Mouse (Mus musculus): Measurements from ENCODE around the gene Kdm6b. TPM values are rescaled to one million over a fixed set of nuclear protein-coding genes. Genes with fewer than 3 reads are reported as not detected.

Kdm6b gene
- total and polyA plus RNA-seq, 2 experiments from 2014 or later, result 10.5 to 20.5 TPM

DNA sequence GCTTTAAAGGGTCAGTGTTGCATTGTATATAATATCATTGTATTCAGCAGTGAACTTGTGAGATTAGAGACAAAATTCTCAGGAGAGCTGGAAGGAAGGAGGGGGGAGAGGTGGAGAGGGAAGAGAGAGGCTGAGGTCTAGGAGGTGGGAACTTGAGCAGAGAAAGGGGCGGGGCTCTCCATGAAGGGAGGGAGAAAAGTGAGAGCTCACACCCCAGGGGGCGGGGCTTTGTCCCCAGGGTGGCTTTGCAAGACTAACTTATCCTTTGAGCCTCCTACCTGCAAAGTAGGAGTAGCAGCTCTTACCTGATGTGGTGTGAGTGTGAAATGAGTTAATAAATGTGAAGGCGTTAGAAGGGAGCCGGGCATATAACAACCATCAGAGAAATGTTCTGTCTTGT lies 15.3 kb upstream of the Kdm6b start:
- H3K27me3 ChIP-seq (ENCODE audit: insufficient read depth, low read length), result no peaks in the 10 kb centered on the region
- H3K9me3 ChIP-seq (ENCODE audit: low read length), result no peaks in the 10 kb centered on the region
- H3K36me3 ChIP-seq (ENCODE audit: insufficient read depth, low read length), result no peaks in the 10 kb centered on the region
- no peak overlapping the region for H3K4me2 ChIP-seq (ENCODE audit: low read depth, low read length)
- ATAC-seq (no peak), DNase-seq (ENCODE audit: low spot score) (no peak)
- no peaks in the 10 kb centered on the region for H3K4me1 ChIP-seq (ENCODE audit: insufficient read depth, low read length)
- WGBS, result 35% methylated on average over 4 of the region's 4 CpGs
- no peak overlapping the region for H3K27ac ChIP-seq
- H3K4me3 ChIP-seq (ENCODE audit: low read length), result no peak overlapping the region
- H3K9ac ChIP-seq (replicated peaks; ENCODE audit: low read length), result no peak overlapping the region
- no peak for TF ChIP-seq CTCF (IDR thresholded peaks at IDR 0.05; ENCODE audit: low read depth)

- Histone ChIP-seq H3K4me3 (ENCODE audit: low read length) (no peak overlapping the region), H3K9me3 (ENCODE audit: low read length) (no peaks in the 10 kb centered on the region), H3K4me2 (ENCODE audit: low read depth, low read length) (no peak overlapping the region), H3K36me3 (ENCODE audit: insufficient read depth, low read length) (no peaks in the 10 kb centered on the region), H3K27ac (no peak overlapping the region), H3K27me3 (ENCODE audit: insufficient read depth, low read length) (peaks cover 7% of the 10 kb centered on the region), H3K9ac (replicated peaks; ENCODE audit: low read length) (no peak overlapping the region), H3K4me1 (ENCODE audit: insufficient read depth, low read length) (no peaks in the 10 kb centered on the region)
- no peak for TF ChIP-seq CTCF (IDR thresholded peaks at IDR 0.05; ENCODE audit: low read depth)
- no peak for ATAC-seq
- 79% methylated on average over 2 of the region's 2 CpGs for WGBS
- DNase-seq (ENCODE audit: low spot score), result no peak
These were observed 12.8 kb upstream of the Kdm6b start for GRCm38 (mm10) chr11:69426246-69426645.

- H3K4me1 ChIP-seq (ENCODE audit: insufficient read depth, low read length), result peaks cover 10% of the 10 kb centered on the region
- no peak overlapping the region for H3K4me3 ChIP-seq (ENCODE audit: low read length)
- H3K36me3 ChIP-seq (ENCODE audit: insufficient read depth, low read length), result no peaks in the 10 kb centered on the region
- H3K27me3 ChIP-seq (ENCODE audit: insufficient read depth, low read length), result peaks cover 7% of the 10 kb centered on the region
- no peak for TF ChIP-seq CTCF (IDR thresholded peaks at IDR 0.05; ENCODE audit: low read depth)
- 77% methylated on average over 6 of the region's 6 CpGs for WGBS
- ATAC-seq, result no peak
- no peak overlapping the region for H3K4me2 ChIP-seq (ENCODE audit: low read depth, low read length)
- H3K27ac ChIP-seq, result no peak overlapping the region
- no peaks in the 10 kb centered on the region for H3K9me3 ChIP-seq (ENCODE audit: low read length)
- no peak for DNase-seq (ENCODE audit: low spot score)
- no peak overlapping the region for H3K9ac ChIP-seq (replicated peaks; ENCODE audit: low read length)
These were observed 10.4 kb upstream of the Kdm6b start for GRCm38 (mm10) chr11:69423885-69424284.

DNA sequence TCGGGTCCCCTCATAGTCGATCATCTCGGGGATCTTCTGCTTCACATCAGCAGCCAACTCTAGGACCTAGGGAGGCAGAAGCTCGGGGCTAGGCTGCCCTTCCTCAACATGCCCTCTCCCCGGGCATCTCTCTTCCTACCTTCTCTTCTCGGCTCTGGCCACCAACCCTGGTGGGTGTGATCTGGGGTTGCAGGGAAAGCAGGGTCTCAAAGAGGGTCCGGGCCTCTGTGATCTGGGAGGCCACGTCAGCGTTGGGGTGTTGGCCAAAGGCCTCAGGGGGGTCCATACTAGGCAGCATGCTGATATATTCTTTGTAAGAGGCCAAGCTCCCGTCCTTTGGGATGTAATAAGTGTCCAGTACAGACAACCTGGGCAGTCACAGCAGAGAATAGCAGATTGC lies 9.4 kb upstream of the Kdm6b start:
- peaks cover 7% of the 10 kb centered on the region for H3K27me3 ChIP-seq (ENCODE audit: insufficient read depth, low read length)
- no peak overlapping the region for H3K27ac ChIP-seq
- TF ChIP-seq CTCF (IDR thresholded peaks at IDR 0.05; ENCODE audit: low read depth), result no peak
- ATAC-seq, result no peak
- DNase-seq (ENCODE audit: low spot score), result no peak
- no peaks in the 10 kb centered on the region for H3K36me3 ChIP-seq (ENCODE audit: insufficient read depth, low read length)
- H3K9ac ChIP-seq (replicated peaks; ENCODE audit: low read length), result no peak overlapping the region
- 93% methylated on average over 10 of the region's 10 CpGs for WGBS
- H3K4me1 ChIP-seq (ENCODE audit: insufficient read depth, low read length), result peaks cover 10% of the 10 kb centered on the region
- no peak overlapping the region for H3K4me2 ChIP-seq (ENCODE audit: low read depth, low read length)
- H3K9me3 ChIP-seq (ENCODE audit: low read length), result no peaks in the 10 kb centered on the region
- H3K4me3 ChIP-seq (ENCODE audit: low read length), result no peak overlapping the region

DNA sequence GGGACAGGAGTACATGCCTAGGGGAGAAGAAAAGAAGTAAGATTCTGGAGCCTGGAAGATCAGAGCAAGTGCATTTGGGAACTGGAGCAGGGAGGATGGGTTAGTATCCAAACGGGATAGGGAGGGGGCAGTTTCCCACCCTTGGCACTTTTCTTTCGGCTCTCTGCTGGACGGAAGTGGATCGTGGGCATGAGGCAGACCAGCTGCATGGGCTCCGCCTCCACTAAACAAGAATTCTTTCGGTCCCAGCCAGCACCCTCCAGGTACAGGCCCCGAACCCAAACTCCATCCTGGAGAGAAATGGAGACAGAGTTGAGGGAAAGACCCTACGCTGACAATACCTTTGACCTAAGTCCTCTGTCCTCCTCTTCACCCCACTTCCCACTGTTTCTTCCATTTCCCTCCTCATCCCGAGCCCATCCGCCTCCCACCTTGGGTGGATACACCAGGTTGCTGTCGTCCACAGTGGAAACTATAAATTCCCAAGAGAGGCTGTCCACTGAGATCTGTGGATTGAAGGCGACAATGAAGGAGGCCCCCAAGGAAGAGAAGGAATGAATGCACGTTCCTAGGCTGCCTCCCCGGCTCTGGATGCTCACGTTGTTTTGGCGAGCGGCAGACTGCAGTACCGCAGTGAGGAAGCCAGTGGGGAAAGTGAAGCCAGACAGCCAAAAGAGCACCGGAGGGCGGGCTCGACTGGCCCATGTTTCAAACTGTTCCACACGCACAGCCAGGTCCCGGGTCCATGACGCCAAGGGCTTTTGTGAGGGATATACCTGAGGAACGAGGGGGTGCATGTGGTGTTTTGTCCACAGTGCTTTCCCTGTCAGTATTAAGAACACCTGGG lies 7.9 kb upstream of the Kdm6b start:
- 11% methylated on average over 25 of the region's 25 CpGs for WGBS
- ATAC-seq, result no peak
- H3K9me3 ChIP-seq (ENCODE audit: low read length), result no peaks in the 10 kb centered on the region
- peaks cover 7% of the 10 kb centered on the region for H3K27me3 ChIP-seq (ENCODE audit: insufficient read depth, low read length)
- no peak for DNase-seq (ENCODE audit: low spot score)
- TF ChIP-seq CTCF (IDR thresholded peaks at IDR 0.05; ENCODE audit: low read depth), result 0 out of 2 replicates have a peak, but pooled peaks have one; percentile 8
- peaks cover 15% of the 10 kb centered on the region for H3K4me1 ChIP-seq (ENCODE audit: insufficient read depth, low read length)
- peak overlapping the region; percentile 67; the same call in 1 of the 2 replicates for H3K4me3 ChIP-seq (ENCODE audit: low read length)
- H3K36me3 ChIP-seq (ENCODE audit: insufficient read depth, low read length), result no peaks in the 10 kb centered on the region
- peak overlapping the region; percentile 98; the same call in 1 of the 2 replicates for H3K4me2 ChIP-seq (ENCODE audit: low read depth, low read length)
- no peak overlapping the region for H3K9ac ChIP-seq (replicated peaks; ENCODE audit: low read length)
- H3K27ac ChIP-seq, result no peak overlapping the region

- 9% methylated on average over 10 of the region's 10 CpGs for WGBS
- TF ChIP-seq CTCF (IDR thresholded peaks at IDR 0.05; ENCODE audit: low read depth), result no peak
- H3K9me3 ChIP-seq (ENCODE audit: low read length), result no peaks in the 10 kb centered on the region
- no peak overlapping the region for H3K27ac ChIP-seq
- peak overlapping the region; percentile 67 for H3K4me3 ChIP-seq (ENCODE audit: low read length)
- no peak overlapping the region for H3K9ac ChIP-seq (replicated peaks; ENCODE audit: low read length)
- ATAC-seq (no peak), DNase-seq (ENCODE audit: low spot score) (no peak)
- peaks cover 7% of the 10 kb centered on the region for H3K27me3 ChIP-seq (ENCODE audit: insufficient read depth, low read length)
- H3K36me3 ChIP-seq (ENCODE audit: insufficient read depth, low read length), result no peaks in the 10 kb centered on the region
- H3K4me2 ChIP-seq (ENCODE audit: low read depth, low read length), result peak overlapping the region; percentile 98
- peaks cover 15% of the 10 kb centered on the region for H3K4me1 ChIP-seq (ENCODE audit: insufficient read depth, low read length)
These were observed 7.1 kb upstream of the Kdm6b start for GRCm38 (mm10) chr11:69420554-69421000.

Measured in hindbrain, postnatal 0 days (tissue).